Mouse (Mus musculus): Measurements from ENCODE around the gene 4930562C15Rik. TPM values are rescaled to one million over a fixed set of nuclear protein-coding genes. Genes with fewer than 3 reads are reported as not detected.

4930562C15Rik gene
- polyA plus RNA-seq, 1 experiment from 2014 or later, result 0.83 TPM

DNA sequence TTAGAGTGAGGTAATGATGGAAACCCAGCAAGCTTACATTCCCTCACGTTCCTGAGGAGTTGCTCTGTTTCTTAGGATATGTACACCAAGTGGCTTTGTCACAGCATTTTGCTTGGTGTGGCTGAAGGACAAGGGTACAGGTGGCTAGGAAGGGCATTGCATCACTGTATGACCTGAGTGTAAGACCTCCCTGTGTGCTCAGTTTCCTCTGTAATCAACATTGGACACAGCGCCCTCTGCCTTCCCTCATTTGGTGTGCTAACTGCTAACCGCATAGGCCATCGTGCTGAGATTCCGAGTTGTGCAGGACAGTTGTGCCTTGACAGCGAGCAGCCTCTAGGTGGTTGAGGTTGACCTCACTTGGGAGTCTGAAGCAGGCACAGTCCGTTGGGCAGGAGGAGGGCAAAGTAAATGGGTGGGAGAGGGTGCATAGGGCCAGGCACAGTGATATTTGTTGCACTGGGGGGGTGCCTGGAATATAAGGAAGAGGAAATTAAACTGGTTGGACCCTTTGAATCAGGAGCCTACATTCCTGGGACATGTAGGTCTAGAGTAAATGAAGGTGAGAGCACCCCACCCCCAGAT lies 62.0 kb downstream of the 4930562C15Rik start:
- Histone ChIP-seq H3K9ac (no peak overlapping the region), H3K9me3 (replicated peaks) (no peaks in the 10 kb centered on the region), H3K4me3 (replicated peaks) (no peak overlapping the region), H3K36me3 (peaks cover 4% of the 10 kb centered on the region; the same call in 1 of the 2 replicates), H3K27me3 (no peaks in the 10 kb centered on the region), H3K4me1 (peaks cover 21% of the 10 kb centered on the region), H3K27ac (no peak overlapping the region), H3K4me2 (no peak overlapping the region)
- 63% methylated on average over 7 of the region's 7 CpGs for WGBS
- 0 out of 2 replicates have a peak, but pooled peaks have one; percentile 17 for ATAC-seq (replicated peaks; ENCODE audit: low FRiP score)

DNA sequence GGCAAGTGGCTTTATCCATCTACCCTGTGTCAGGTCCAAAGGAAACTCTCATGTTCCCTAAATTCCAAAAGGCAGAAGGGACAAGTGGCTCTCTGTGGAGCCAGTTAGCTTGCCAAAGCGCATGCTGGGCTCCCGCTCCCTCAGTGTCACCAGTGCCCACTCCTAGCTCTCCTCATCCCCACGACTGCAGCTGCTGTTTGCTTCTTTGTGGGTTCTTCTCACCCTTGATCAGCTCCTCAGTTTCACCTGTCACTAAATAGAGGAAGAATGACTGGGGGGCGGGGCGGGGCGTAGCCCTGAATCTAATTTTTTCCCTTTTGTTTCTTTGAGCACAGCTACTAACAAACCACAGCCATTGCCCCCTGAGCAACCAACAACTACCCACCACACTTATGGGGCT lies 63.7 kb downstream of the 4930562C15Rik start:
- no peak overlapping the region for H3K4me3 ChIP-seq (replicated peaks)
- no peak for ATAC-seq (replicated peaks; ENCODE audit: low FRiP score)
- peaks cover 4% of the 10 kb centered on the region; the same call in 1 of the 2 replicates for H3K36me3 ChIP-seq
- H3K9me3 ChIP-seq (replicated peaks), result no peaks in the 10 kb centered on the region
- WGBS, result 89% methylated on average over 6 of the region's 6 CpGs
- no peak overlapping the region for H3K4me2 ChIP-seq
- no peak overlapping the region for H3K27ac ChIP-seq
- H3K9ac ChIP-seq, result no peak overlapping the region
- no peaks in the 10 kb centered on the region for H3K27me3 ChIP-seq
- peaks cover 34% of the 10 kb centered on the region for H3K4me1 ChIP-seq

DNA sequence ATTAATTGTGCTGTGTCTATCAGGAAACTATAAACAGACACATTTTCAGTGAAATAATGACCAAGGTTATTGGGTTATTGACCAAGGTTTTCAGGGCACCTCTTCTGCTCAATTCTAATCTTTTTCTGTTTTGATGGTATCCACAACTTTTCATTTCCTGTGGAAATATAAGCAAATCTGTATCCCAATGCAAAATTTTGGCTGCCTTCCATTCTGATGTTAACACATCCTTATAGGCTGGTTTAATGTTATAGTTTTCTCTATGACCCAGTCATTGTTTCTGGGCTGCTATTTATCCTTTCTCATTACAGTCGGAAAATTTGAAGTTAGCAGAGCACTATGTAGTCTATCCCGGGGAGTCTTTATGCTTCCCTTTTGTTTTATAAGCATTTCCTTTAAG lies 64.5 kb downstream of the 4930562C15Rik start:
- no peak overlapping the region for H3K4me2 ChIP-seq
- H3K4me3 ChIP-seq (replicated peaks), result no peak overlapping the region
- WGBS, result 80% methylated on average over 2 of the region's 2 CpGs
- no peak for ATAC-seq (replicated peaks; ENCODE audit: low FRiP score)
- H3K9me3 ChIP-seq (replicated peaks), result no peaks in the 10 kb centered on the region
- no peak overlapping the region for H3K27ac ChIP-seq
- peaks cover 4% of the 10 kb centered on the region; the same call in 1 of the 2 replicates for H3K36me3 ChIP-seq
- no peak overlapping the region for H3K9ac ChIP-seq
- no peaks in the 10 kb centered on the region for H3K27me3 ChIP-seq
- peaks cover 31% of the 10 kb centered on the region for H3K4me1 ChIP-seq

DNA sequence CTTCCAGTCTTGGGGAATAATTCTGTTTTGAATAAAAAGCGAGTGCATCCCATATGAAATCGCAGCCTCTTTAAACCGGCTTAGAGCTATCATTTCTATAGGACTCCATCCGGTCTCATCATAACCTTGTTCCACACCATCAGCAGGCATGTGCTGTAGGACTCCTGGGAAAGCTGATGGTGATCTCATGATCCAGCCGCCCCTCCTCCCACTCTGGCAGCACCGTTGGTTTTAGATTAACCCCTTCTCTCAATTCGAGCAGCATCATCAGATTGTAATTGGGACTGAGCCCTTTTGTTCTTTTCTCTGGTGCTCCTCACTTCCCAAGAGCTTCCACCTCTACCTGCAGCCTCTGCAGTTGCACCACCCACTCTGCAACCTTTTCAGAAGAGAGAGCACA lies 66.0 kb downstream of the 4930562C15Rik start:
- no peak overlapping the region for H3K9ac ChIP-seq
- H3K9me3 ChIP-seq (replicated peaks), result no peaks in the 10 kb centered on the region
- no peak for ATAC-seq (replicated peaks; ENCODE audit: low FRiP score)
- no peak overlapping the region for H3K4me2 ChIP-seq
- no peaks in the 10 kb centered on the region for H3K27me3 ChIP-seq
- 59% methylated on average over 7 of the region's 7 CpGs for WGBS
- peaks cover 4% of the 10 kb centered on the region; the same call in 1 of the 2 replicates for H3K36me3 ChIP-seq
- H3K4me1 ChIP-seq, result peaks cover 36% of the 10 kb centered on the region
- no peak overlapping the region for H3K4me3 ChIP-seq (replicated peaks)
- no peak overlapping the region for H3K27ac ChIP-seq

DNA sequence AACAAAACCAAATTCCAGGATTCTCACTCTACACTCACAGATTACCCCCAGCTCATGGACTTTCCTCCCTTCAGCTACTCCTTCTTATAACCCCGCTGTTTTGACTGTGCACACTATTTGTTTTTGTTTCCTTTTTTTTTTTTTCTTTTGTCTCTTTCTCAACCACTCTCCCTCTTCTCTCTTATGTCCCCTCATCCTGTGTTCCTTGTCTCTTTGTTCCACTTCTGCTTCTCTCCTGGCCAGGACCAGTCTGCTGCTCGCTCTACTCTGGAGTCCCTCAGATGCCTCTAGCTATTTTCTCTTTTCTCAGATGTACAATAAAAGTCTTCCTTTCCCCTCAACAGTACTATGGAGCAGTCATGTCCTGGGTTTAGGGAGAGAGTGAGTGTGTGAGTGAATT lies 67.2 kb downstream of the 4930562C15Rik start:
- H3K27me3 ChIP-seq, result no peaks in the 10 kb centered on the region
- 75% methylated on average over 2 of the region's 2 CpGs for WGBS
- H3K9me3 ChIP-seq (replicated peaks), result no peaks in the 10 kb centered on the region
- peaks cover 25% of the 10 kb centered on the region for H3K4me1 ChIP-seq
- H3K4me3 ChIP-seq (replicated peaks), result no peak overlapping the region
- 0 out of 2 replicates have a peak overlapping the region, but pooled peaks have one; percentile 28 for H3K27ac ChIP-seq
- no peak overlapping the region for H3K9ac ChIP-seq
- peaks cover 7% of the 10 kb centered on the region for H3K36me3 ChIP-seq
- no peak for ATAC-seq (replicated peaks; ENCODE audit: low FRiP score)
- no peak overlapping the region for H3K4me2 ChIP-seq

DNA sequence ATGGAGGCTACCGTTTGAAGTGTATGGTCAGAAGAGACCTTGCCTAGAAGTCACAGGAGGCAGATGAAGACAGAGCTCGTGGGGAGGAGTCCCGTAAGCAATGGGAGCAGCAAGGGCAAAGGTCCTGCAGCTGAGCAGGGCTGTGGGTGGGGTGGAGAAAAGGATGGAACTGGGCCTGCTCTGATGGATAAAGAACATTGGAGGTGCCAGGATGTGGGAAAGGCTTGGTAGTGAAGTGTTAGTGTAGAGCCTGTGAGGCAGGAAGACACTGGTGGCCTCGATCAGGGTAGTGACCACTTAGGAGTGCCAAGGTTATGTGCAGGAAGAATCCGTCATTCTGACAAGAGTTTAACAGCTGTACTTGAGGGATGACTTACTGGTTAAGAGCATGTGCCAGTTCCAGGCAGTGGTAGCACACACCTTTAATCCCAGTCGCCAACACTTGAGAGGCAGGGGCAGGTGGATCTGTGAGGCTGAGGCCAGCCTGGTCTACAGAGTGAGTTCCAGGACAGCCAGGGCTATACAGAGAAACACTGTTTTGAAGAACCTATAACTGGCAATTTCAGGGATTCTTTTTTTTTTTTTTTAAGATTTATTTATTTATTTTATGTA lies 68.4 kb downstream of the 4930562C15Rik start:
- H3K9ac ChIP-seq, result no peak overlapping the region
- WGBS, result 50% methylated on average over 6 of the region's 6 CpGs
- H3K9me3 ChIP-seq (replicated peaks), result no peaks in the 10 kb centered on the region
- no peak overlapping the region for H3K4me2 ChIP-seq
- H3K4me3 ChIP-seq (replicated peaks), result no peak overlapping the region
- H3K4me1 ChIP-seq, result peaks cover 25% of the 10 kb centered on the region
- H3K27me3 ChIP-seq, result no peaks in the 10 kb centered on the region
- peak; percentile 13; the same call in 1 of the 2 replicates for ATAC-seq (replicated peaks; ENCODE audit: low FRiP score)
- H3K36me3 ChIP-seq, result peaks cover 19% of the 10 kb centered on the region
- peak overlapping the region; percentile 48 for H3K27ac ChIP-seq

DNA sequence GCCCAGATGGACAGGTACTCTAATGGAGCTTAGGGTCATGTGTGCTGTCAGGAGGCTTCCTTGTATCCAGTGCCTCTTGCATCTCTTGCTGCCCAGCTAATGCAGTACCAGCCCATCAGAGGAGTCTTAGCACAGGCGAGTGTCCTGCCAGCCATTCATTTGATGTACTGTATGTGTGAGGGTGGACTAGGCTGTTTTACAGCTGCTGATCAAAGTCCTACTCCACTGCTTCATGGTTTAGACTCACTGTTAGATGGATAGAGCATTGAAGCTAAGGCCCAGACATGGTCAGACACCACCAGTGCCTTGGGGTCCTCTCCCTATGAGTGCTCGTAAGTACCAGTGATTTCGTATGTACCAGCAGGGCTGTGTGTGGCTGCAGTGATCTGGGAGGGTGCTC lies 69.7 kb downstream of the 4930562C15Rik start:
- no peak overlapping the region for H3K4me2 ChIP-seq
- H3K4me1 ChIP-seq, result peaks cover 25% of the 10 kb centered on the region
- H3K4me3 ChIP-seq (replicated peaks), result no peak overlapping the region
- no peak for ATAC-seq (replicated peaks; ENCODE audit: low FRiP score)
- H3K9ac ChIP-seq, result no peak overlapping the region
- WGBS, result 77% methylated on average over 3 of the region's 3 CpGs
- no peaks in the 10 kb centered on the region for H3K9me3 ChIP-seq (replicated peaks)
- H3K27ac ChIP-seq, result no peak overlapping the region
- H3K27me3 ChIP-seq, result no peaks in the 10 kb centered on the region
- peaks cover 31% of the 10 kb centered on the region for H3K36me3 ChIP-seq

DNA sequence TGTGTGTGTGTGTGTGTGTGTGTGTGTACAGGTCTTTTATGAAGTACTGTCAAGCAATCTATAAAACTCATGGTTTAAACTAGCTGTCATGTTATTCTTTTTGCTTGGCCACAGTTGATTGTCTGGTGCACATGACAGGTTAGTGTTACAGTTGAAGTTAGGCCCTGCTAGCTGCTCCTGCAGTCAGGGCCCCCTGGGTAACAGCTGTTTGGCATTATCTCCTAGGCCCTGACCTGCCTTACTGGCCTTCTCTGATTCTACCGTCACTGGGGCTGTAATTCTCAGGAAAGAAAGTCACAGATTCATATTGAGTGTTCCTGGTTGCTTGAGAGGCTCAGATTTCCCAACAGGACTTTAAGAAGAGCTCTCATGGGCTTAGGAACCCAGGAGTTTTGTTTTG lies 70.4 kb downstream of the 4930562C15Rik start:
- Histone ChIP-seq H3K4me1 (peaks cover 25% of the 10 kb centered on the region), H3K27ac (no peak overlapping the region), H3K4me3 (replicated peaks) (no peak overlapping the region), H3K9me3 (replicated peaks) (no peaks in the 10 kb centered on the region), H3K27me3 (no peaks in the 10 kb centered on the region), H3K9ac (no peak overlapping the region), H3K4me2 (no peak overlapping the region), H3K36me3 (peaks cover 37% of the 10 kb centered on the region)
- WGBS, result 48% methylated on average over 1 of the region's 1 CpGs
- ATAC-seq (replicated peaks; ENCODE audit: low FRiP score), result no peak

DNA sequence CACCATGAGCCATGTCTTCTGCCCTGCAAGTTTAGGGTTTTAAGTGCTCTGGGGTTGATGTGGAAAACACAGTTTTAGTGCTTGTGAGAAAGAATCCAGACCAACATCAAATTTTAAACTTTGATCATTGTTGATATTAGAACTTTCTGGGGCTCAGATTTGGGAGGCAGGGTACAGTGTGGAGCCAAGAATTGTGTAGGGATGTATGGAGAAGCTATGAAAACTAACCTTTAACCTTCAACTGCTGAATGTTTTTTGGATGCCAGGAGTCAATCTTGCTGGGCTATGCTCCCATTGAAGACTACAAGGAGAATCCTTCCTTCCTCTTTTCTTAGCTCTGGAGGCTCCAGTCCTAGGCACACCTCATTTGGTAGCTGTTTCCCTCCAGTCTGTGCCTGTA lies 71.3 kb downstream of the 4930562C15Rik start:
- Histone ChIP-seq H3K9me3 (replicated peaks) (no peaks in the 10 kb centered on the region), H3K9ac (no peak overlapping the region), H3K4me2 (no peak overlapping the region), H3K27me3 (no peaks in the 10 kb centered on the region), H3K36me3 (peaks cover 42% of the 10 kb centered on the region), H3K4me1 (peaks cover 20% of the 10 kb centered on the region), H3K27ac (no peak overlapping the region), H3K4me3 (replicated peaks) (no peak overlapping the region)
- ATAC-seq (replicated peaks; ENCODE audit: low FRiP score), result no peak

DNA sequence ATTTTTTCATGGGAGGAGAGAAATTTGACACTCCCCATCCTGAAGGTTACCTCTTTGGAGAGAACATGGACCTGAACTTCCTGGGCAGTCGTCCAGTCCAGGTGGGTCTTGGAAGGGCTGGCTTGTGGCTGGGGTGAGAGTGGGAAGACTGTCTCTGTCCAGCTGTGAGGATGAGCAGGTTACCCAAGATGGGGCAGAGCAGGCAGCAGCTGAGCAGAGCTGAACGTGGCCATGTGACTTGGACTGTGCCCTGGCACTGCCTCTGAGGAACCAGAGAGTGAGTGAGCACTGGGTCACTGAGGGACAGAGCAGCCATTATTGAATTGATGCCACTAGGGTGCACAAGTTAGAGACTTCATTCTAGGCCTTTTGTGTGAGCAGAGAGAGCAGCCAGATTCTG lies 72.2 kb downstream of the 4930562C15Rik start:
- Histone ChIP-seq H3K9ac (no peak overlapping the region), H3K27ac (no peak overlapping the region), H3K4me1 (peaks cover 20% of the 10 kb centered on the region), H3K27me3 (no peaks in the 10 kb centered on the region), H3K4me3 (replicated peaks) (no peak overlapping the region), H3K4me2 (no peak overlapping the region), H3K9me3 (replicated peaks) (no peaks in the 10 kb centered on the region), H3K36me3 (peaks cover 50% of the 10 kb centered on the region)
- WGBS, result 79% methylated on average over 2 of the region's 2 CpGs
- ATAC-seq (replicated peaks; ENCODE audit: low FRiP score), result no peak

DNA sequence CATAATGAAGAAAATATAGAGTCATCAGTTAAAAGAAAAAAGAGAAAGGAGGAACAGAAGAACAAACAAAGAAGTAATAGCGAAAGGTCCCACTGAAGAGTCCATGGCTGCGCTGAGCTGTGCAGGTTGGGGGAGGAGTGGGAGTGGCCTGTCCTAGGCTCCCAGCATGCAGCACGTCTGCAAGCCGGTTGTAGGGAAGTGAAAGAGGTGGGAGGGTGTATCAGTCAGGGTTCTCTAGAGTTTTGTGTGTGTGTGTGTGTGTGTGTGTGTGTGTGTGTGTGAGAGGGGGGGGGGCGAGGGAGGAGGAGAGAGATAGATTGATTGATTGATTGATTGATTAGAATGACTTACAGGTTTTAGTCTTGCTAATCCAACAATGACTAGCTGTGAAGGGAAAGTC lies 72.8 kb downstream of the 4930562C15Rik start:
- H3K4me2 ChIP-seq, result no peak overlapping the region
- 62% methylated on average over 5 of the region's 5 CpGs for WGBS

DNA sequence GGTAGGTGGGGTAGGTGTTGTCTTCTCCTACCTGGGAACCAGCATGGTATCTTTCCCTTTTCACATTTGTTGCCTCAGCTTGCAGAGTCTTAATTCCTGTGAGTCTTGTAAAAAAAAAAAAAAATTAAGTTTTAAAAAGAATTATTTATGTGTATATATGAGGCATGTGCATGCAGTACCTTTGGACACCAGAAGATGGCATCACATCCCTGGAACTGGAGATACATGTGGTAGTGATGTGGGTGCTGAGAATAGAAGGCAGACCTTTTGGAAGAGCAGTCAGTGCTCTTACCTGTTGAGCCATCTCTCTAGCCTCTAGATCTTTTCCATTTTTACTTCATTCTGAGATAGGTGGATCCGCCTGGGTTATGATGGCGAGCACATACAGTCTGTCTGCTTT lies 74.5 kb downstream of the 4930562C15Rik start:
- no peaks in the 10 kb centered on the region for H3K9me3 ChIP-seq (replicated peaks)
- H3K9ac ChIP-seq, result no peak overlapping the region
- H3K4me3 ChIP-seq (replicated peaks), result no peak overlapping the region
- no peaks in the 10 kb centered on the region for H3K27me3 ChIP-seq
- no peak overlapping the region for H3K4me2 ChIP-seq
- no peak for ATAC-seq (replicated peaks; ENCODE audit: low FRiP score)
- no peak overlapping the region for H3K27ac ChIP-seq
- WGBS, result 99% methylated on average over 2 of the region's 2 CpGs
- peaks cover 64% of the 10 kb centered on the region for H3K36me3 ChIP-seq
- H3K4me1 ChIP-seq, result peaks cover 20% of the 10 kb centered on the region

More for the DNA sequence above, 72.8 kb downstream of the 4930562C15Rik start:
- H3K4me1 ChIP-seq, result peaks cover 20% of the 10 kb centered on the region
- H3K27me3 ChIP-seq, result no peaks in the 10 kb centered on the region
- no peak overlapping the region for H3K4me3 ChIP-seq (replicated peaks)
- H3K9me3 ChIP-seq (replicated peaks), result no peaks in the 10 kb centered on the region
- no peak overlapping the region for H3K27ac ChIP-seq
- H3K36me3 ChIP-seq, result peaks cover 56% of the 10 kb centered on the region
- H3K9ac ChIP-seq, result no peak overlapping the region
- no peak for ATAC-seq (replicated peaks; ENCODE audit: low FRiP score)

DNA sequence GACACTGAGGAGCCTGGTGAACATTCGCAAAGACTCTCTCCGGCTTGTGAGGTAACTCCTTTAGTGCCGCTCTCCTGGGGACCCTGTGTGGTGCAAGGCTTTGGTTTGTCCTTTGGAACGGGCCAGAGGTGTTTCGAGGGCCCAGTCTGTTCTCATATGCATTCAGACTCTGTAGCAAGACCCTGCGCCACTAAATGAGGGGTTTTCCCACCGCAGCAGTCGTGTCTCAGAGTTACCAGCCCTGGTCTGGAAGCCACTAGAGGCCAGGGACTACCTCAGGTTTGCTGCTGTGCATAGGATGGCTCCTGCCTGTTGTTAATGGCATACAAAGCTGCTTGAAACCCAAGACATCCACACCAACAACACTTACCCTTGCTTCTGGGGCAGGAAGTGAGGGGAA lies 75.5 kb downstream of the 4930562C15Rik start:
- Histone ChIP-seq H3K9me3 (replicated peaks) (no peaks in the 10 kb centered on the region), H3K4me3 (replicated peaks) (no peak overlapping the region), H3K4me2 (no peak overlapping the region), H3K27me3 (no peaks in the 10 kb centered on the region), H3K27ac (no peak overlapping the region), H3K36me3 (peaks cover 71% of the 10 kb centered on the region), H3K9ac (no peak overlapping the region), H3K4me1 (peaks cover 15% of the 10 kb centered on the region)
- no peak for ATAC-seq (replicated peaks; ENCODE audit: low FRiP score)
- WGBS, result 98% methylated on average over 8 of the region's 8 CpGs

All from kidney, embryonic 15.5 days (tissue).